Mouse (Mus musculus): ENCODE data around the gene Gm49358.
A peak's percentile ranks its signal among the peaks of the same experiment; 100 is the strongest.

DNA sequence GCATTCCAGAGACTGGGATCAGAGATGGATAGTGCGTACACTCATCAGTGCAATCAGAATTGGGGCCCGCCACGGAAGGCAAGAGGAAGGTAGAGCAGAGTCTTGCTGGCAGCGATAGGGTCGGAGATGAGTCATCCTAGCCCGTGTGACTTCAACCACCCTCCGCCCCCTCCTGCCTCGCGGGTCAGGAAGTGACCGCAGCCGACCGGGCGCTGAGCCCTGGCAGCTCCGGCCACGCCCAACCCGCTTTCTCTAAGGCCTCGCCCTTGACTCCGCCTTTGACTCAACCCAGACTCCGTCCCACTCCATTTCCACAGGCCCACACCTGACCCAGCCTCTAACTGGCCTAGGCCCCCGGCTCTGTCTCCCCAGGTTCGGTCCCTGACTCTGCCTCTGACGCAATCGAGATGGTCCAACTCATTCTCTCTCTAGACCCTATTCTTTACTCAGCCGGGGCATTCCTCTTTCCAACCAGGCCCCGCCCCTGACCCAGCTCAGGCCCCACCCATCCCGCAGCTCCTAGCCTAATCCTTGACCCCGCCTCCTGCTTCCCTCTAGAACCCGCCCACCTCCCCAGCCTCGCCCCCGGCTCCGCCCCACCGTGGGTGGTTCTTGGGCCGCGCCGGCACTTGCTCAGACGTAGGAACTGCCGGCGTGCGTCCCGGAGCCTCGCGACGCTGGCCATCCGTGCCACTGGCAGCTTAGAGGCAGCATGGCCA, 14.8 kb downstream of the Gm49358 start, which contains the start of gene Nt5dc3:
- no peak for TF ChIP-seq CTCF (IDR thresholded peaks at IDR 0.05; ENCODE audit: extremely low read depth, insufficient read depth, insufficient read length, insufficient replicate concordance)
- peak; percentile 97 for TF ChIP-seq POLR2A (IDR thresholded peaks at IDR 0.05; ENCODE audit: low read depth, low read length)
